Mouse (Mus musculus) stomach, embryonic 16.5 days (tissue): ENCODE results near the gene Olfr53. TPM values are rescaled to one million over a fixed set of nuclear protein-coding genes. Genes with fewer than 3 reads are reported as not detected.
A peak's percentile ranks its signal among the peaks of the same experiment; 100 is the strongest.
"Not testable (repeated sequence)": the region's sequence is repeated elsewhere in the genome, so short reads cannot be mapped to it uniquely, and the experiment has no call there.

ENCODE experiments used
- ATAC-seq: fragments of 200-750 bp; cut with Nextera tagmentation; 2 replicates; pipeline ENCODE4 v1.8.0; 2017; ENCODE audit warnings: moderate number of reproducible peaks, moderate TSS enrichment; ENCODE audit not compliant: insufficient read depth, low FRiP score
- H3K27ac ChIP-seq: fragments of 300-500 bp; sonication (generic); 2 replicates; pipeline ENCODE4 v1.5.1; 2014; ENCODE audit warnings: low read length
- H3K27me3 ChIP-seq: fragments of 300-500 bp; sonication (generic); 2 replicates; pipeline ENCODE4 v1.6.1; 2014; ENCODE audit warnings: low read length, control low read depth, mixed read lengths; ENCODE audit not compliant: control insufficient read depth, insufficient read depth
- H3K36me3 ChIP-seq: fragments of 300-500 bp; sonication (generic); 2 replicates; pipeline ENCODE4 v1.6.1; 2014; ENCODE audit warnings: low read length; ENCODE audit not compliant: control insufficient read depth, insufficient read depth
- H3K4me1 ChIP-seq: fragments of 300-500 bp; sonication (generic); 2 replicates; pipeline ENCODE4 v1.6.1; 2014; ENCODE audit warnings: low read length, control low read depth, mixed read lengths; ENCODE audit not compliant: control insufficient read depth, insufficient read depth
- H3K4me2 ChIP-seq: fragments of 300-500 bp; sonication (generic); 2 replicates; pipeline ENCODE4 v1.6.1; 2014; ENCODE audit warnings: low read depth, low read length, mixed read lengths
- H3K4me3 ChIP-seq: fragments of 300-500 bp; sonication (generic); replicated peaks from 2 replicates; pipeline ENCODE4 v1.5.1; 2014; ENCODE audit warnings: mild to moderate bottlenecking, low read length
- H3K9ac ChIP-seq: fragments of 300-500 bp; sonication (generic); 2 replicates; pipeline ENCODE4 v1.6.1; 2014; ENCODE audit warnings: low read length
- H3K9me3 ChIP-seq: fragments of 300-500 bp; sonication (generic); replicated peaks from 2 replicates; pipeline ENCODE4 v1.6.1; 2016; ENCODE audit warnings: low read length, control low read depth; ENCODE audit not compliant: control insufficient read depth
- WGBS: fragments of 180-500 bp; shearing (Covaris S2); extraction: QIAGEN DNeasy Blood & Tissue Kit; methylation state at CpG from one replicate; pipeline ENCODE4 v1.1.7; 2014; 5-methylcytosine and 5-hydroxymethylcytosine counted together
- polyA plus RNA-seq: library from polyadenylated mRNA; unstranded; fragments of >200 nt; fragmentation: Nextera tagmentation; extraction: Ambion mirVana; gene quantifications from 2 replicates; pipeline ENCODE4 v1.2.1, GENCODE M21; 2015

The Olfr53 gene
- not detected in 2 replicates for polyA plus RNA-seq

DNA sequence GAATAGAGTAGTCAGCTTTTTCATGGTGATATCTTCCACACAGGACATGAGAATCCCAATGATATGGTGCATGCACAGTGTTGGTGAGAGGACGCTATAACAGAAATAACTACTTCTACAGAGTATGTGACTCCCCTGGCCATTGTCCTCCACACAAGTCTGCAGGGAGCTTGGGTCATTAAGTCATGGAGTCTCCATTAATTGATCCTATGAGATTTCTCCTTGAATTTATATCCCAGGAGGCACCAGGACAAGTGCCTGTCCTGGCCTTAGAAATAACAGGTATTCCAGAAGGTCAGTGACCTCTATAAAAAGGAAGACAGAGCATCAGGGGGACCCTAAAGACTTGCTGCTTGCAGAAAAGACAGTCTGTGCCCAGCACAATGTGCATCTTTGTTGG is at the start of gene Olfr53:
Olfr53 (plus strand) TSS at position 301 of the 400 bp plus-strand sequence.
- H3K4me3 ChIP-seq = no peak within 1 kb of the TSS
- ATAC-seq = no peak
- H3K9me3 ChIP-seq = no peaks in the 10 kb centered on the region
- no peak within 1 kb of the TSS for H3K9ac ChIP-seq
- H3K27me3 ChIP-seq = no peaks in the 10 kb centered on the region
- 96% methylated on average over 1 of the region's 1 CpGs for WGBS
- no peaks in the 10 kb centered on the region for H3K4me1 ChIP-seq
- no peak within 1 kb of the TSS for H3K27ac ChIP-seq
- no peaks in the 10 kb centered on the region for H3K36me3 ChIP-seq
- H3K4me2 ChIP-seq = no peak within 1 kb of the TSS

DNA sequence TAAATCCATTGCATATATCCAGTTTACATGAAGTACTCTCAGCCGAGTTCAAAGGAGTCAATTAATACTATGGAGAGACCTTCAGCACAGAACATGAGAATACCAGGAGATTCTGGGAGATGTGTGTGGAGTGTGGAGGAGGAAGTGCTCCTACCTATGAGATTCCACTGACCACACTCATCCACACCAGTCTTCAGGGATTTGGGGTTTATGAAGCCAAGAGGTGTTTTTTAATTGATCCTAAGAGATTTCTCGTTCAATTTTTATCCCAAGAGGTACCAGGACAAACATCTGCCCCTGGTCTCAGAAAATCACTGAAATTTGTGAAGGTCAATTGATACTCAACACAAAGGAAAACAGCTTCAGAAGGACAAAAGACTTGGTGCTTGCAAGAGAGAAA is 45.3 kb upstream of the Olfr53 start, which contains the start of gene Olfr46:
Olfr46 (plus strand) TSS at position 301 of the 400 bp plus-strand sequence.
- not testable (repeated sequence) for H3K9ac ChIP-seq, H3K27ac ChIP-seq, H3K4me2 ChIP-seq, H3K27me3 ChIP-seq, H3K9me3 ChIP-seq, H3K4me1 ChIP-seq, H3K4me3 ChIP-seq, ATAC-seq, H3K36me3 ChIP-seq
- WGBS = 75% methylated on average over 2 of the region's 2 CpGs

DNA sequence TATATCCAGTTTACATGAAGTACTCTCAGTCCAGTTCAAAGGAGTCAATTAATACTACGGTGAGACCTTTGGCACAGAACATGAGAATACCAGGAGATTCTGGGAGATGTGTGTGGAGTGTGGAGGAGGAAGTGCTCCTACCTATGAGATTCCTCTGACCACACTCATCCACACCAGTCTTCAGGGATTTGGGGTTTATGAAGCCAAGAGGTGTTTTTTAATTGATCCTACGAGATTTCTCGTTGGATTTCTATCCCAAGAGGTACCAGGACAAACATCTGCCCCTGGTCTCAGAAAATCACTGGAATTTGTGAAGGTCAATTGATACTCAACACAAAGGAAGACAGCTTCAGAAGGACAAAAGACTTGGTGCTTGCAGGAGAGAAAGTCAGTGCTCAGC is 17.6 kb upstream of the Olfr53 start, which contains the start of gene Olfr61:
Olfr61 (plus strand) TSS at position 301 of the 400 bp plus-strand sequence.
- H3K27ac ChIP-seq, H3K9ac ChIP-seq, H3K27me3 ChIP-seq, H3K4me3 ChIP-seq, H3K36me3 ChIP-seq, ATAC-seq, H3K4me2 ChIP-seq, H3K4me1 ChIP-seq, H3K9me3 ChIP-seq: not testable (repeated sequence)
- WGBS = 83% methylated on average over 3 of the region's 3 CpGs

DNA sequence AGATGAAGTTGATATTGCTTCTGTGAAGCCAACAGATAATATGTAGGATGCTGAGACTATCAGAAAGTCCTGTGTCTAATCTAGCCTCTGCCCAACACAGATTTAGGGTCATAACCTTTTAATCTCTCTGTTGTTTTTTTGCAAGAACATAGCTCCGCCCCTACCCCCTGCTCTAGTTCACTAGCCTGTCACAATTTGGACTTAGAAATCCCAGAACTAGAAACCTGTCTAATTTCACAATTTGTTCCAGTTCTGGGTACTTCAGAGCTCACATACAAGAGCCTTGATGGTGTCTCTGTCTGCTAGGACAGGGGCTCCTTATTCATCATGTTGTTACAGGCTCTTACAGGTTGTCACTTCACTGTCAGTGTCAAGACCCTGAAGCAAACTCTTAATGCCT is 15.7 kb upstream of the Olfr53 start:
- no peaks in the 10 kb centered on the region for H3K36me3 ChIP-seq
- H3K4me3 ChIP-seq = no peak overlapping the region
- no peak overlapping the region for H3K9ac ChIP-seq
- H3K27ac ChIP-seq = no peak overlapping the region
- no peak overlapping the region for H3K4me2 ChIP-seq
- H3K27me3 ChIP-seq = no peaks in the 10 kb centered on the region
- H3K9me3 ChIP-seq = no peaks in the 10 kb centered on the region
- no peaks in the 10 kb centered on the region for H3K4me1 ChIP-seq
- ATAC-seq = no peak
- WGBS = 79% methylated on average over 1 of the region's 1 CpGs

DNA sequence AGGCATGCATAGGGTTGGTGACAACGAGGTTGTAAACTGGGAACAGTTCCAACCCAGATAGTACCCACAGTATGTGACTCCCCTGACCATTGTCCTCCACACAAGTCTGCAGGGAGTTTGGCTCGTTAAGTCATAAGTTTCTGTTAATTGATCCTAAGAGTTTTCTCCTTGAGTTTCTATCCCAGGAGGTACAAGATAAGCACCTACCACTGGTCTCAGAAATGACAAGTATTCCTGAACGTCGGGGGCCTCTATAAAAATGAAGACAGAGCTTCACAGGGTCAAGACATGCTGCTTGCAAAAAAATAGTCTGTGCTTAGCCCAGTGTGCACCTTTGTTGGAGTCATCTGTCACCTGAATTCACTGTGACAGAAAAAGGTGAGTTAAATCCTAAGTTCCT is 13.4 kb downstream of the Olfr53 start, which contains the start of gene Olfr539:
Olfr539 (plus strand) TSS at position 301 of the 400 bp plus-strand sequence.
- 76% methylated on average over 4 of the region's 4 CpGs for WGBS
- H3K27me3 ChIP-seq = no peaks in the 10 kb centered on the region
- H3K36me3 ChIP-seq = no peaks in the 10 kb centered on the region
- H3K4me1 ChIP-seq = no peaks in the 10 kb centered on the region
- H3K9me3 ChIP-seq = no peaks in the 10 kb centered on the region
- no peak within 1 kb of the TSS for H3K9ac ChIP-seq
- H3K27ac ChIP-seq = no peak within 1 kb of the TSS
- no peak within 1 kb of the TSS for H3K4me3 ChIP-seq
- no peak for ATAC-seq
- no peak within 1 kb of the TSS for H3K4me2 ChIP-seq

DNA sequence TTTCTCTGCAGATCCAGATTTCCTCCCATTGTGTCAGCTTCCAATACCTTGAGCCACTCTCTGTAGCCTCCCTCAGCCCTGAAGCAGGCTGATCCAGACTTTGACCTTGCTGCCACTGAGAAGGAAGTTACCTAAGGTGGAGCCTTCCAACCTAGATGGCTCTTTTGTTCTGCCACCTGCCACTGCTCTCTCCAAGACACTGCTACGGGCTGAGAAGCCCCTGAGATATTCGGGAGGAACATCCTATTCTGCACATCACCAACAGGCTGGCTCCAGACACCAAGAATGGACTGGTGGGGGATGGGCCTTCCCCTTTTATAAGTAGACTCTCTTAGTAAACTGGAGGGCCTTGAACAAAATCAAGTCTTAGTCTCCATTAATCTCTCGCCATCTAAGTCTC is 24.4 kb downstream of the Olfr53 start:
- H3K4me1 ChIP-seq, H3K9ac ChIP-seq, H3K4me3 ChIP-seq, H3K27me3 ChIP-seq, ATAC-seq, H3K36me3 ChIP-seq, H3K9me3 ChIP-seq, H3K4me2 ChIP-seq, H3K27ac ChIP-seq: not testable (repeated sequence)
- 80% methylated on average over 3 of the region's 3 CpGs for WGBS

DNA sequence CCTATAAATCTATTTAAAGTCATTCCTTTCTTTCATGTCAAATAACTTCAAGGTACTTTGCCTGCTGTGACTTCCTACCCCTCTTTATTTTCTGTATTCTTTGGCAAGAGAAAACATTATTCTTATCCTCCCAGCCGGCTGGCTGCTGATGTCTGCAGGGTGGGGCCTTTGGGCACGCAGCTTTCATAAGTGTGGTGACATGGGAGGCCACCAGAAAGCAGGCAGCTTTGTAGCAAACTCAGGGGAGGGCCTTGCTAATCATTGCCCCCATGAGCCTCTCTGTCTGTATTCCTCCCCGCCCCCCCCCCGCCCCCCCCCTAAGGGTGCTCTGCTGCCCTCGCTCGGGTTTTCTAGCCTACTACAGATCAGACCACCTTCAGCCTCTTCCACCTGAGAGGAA is 29.6 kb downstream of the Olfr53 start:
- Histone ChIP-seq H3K4me1 (no peaks in the 10 kb centered on the region), H3K4me3 (no peak overlapping the region), H3K9me3 (0 out of 2 replicates have a peak, but pooled peaks cover 3% of the 10 kb centered on the region), H3K36me3 (no peaks in the 10 kb centered on the region), H3K9ac (no peak overlapping the region), H3K27ac (no peak overlapping the region), H3K27me3 (no peaks in the 10 kb centered on the region), H3K4me2 (peak overlapping the region; percentile 40)
- 3% methylated on average over 6 of the region's 6 CpGs for WGBS
- ATAC-seq = no peak

DNA sequence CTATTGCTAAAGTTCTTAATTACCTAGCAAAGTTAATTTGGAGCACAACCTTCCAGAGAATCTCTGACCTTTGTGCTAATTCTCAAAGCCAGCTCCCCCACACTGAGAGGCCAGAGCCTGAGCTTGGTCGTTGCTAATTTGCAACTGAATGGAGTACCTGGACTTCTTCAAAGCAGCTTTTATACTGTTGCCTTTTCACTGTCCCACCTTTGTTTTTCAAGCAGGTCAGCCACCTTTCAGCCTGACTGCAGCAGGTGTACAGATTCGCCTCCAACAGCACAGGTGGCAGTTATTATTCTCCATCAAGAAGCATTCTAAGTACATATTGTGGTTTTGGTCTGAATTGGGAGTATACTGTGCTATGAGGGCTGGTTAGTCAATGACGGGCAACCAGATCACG is 33.3 kb downstream of the Olfr53 start:
- not testable (repeated sequence) for H3K4me2 ChIP-seq, H3K9me3 ChIP-seq, H3K4me3 ChIP-seq, H3K27me3 ChIP-seq, H3K27ac ChIP-seq, H3K36me3 ChIP-seq, H3K9ac ChIP-seq, ATAC-seq, H3K4me1 ChIP-seq
- 67% methylated on average over 4 of the region's 4 CpGs for WGBS

DNA sequence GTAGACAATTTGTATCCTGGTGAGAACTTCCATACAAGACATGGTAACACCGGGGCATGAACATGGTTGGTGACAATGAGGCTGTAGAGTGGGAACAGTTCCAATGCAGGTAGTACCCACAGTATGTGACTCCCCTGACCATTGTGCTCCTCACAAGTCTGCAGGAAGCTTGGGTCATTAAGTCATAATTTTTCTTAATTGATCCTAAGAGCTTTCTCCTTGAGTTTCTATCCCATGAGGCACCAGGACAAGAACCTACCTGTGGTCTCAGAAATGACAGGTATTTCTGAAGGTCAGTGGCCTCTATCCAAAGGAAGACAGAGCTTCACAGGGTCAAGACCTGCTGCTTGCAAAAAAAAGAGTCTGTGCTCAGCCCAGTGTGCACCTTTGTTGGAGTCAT is 35.4 kb downstream of the Olfr53 start, which contains the start of gene Olfr45:
Olfr45 (plus strand) TSS at position 301 of the 400 bp plus-strand sequence.
- 87% methylated on average over 1 of the region's 1 CpGs for WGBS
- Histone ChIP-seq H3K9ac (no peak within 1 kb of the TSS), H3K4me1 (no peaks in the 10 kb centered on the region), H3K27ac (no peak within 1 kb of the TSS), H3K36me3 (no peaks in the 10 kb centered on the region), H3K4me3 (no peak within 1 kb of the TSS), H3K27me3 (no peaks in the 10 kb centered on the region), H3K4me2 (no peak within 1 kb of the TSS), H3K9me3 (no peaks in the 10 kb centered on the region)
- no peak for ATAC-seq

DNA sequence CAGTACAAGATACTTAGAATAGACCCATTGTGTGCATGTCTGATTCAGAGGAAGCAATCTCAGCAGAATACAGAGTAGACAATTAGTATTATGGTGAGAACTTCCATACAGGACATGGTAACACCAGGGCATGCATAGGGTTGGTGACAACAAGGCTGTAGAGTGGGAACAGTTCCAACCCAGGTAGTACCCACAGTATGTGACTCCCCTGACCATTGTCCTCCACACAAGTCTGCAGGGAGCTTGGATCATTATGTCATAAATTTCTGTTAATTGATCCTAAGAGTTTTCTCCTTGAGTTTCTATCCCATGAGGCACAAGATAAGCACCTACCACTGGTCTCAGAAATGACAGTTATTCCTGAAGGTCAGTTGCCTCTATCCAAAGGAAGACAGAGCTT is 50.7 kb downstream of the Olfr53 start, which contains the start of gene Olfr541:
Olfr541 (plus strand) TSS at position 301 of the 400 bp plus-strand sequence.
- H3K9me3 ChIP-seq = no peaks in the 10 kb centered on the region
- H3K4me2 ChIP-seq = no peak within 1 kb of the TSS
- no peak within 1 kb of the TSS for H3K27ac ChIP-seq
- H3K4me1 ChIP-seq = no peaks in the 10 kb centered on the region
- ATAC-seq = no peak
- no peaks in the 10 kb centered on the region for H3K36me3 ChIP-seq
- H3K27me3 ChIP-seq = no peaks in the 10 kb centered on the region
- no peak within 1 kb of the TSS for H3K4me3 ChIP-seq
- H3K9ac ChIP-seq = no peak within 1 kb of the TSS
